Mouse (Mus musculus) CH12.LX (cell line): Measurements from ENCODE around the gene Islr.

Experiments used
- CTCF ChIP-seq, 2 experiments: IDR thresholded peaks in 1 of 2; conservative IDR thresholded peaks in 1 of 2; 2 replicates each; pipeline ENCODE4 v1.5.1; 2011 to 2012; ENCODE audit warnings: low read depth in 2 of 2, low read length in 2 of 2, improper control_type of control experiment in 1 of 2, inconsistent platforms in 1 of 2, mild to moderate bottlenecking in 1 of 2, moderate library complexity in 1 of 2
- E2F4 ChIP-seq: IDR thresholded peaks from 2 replicates; pipeline ENCODE4 v1.6.1; 2011; ENCODE audit warnings: low read depth, low read length, improper control_type of control experiment; ENCODE audit not compliant: insufficient replicate concordance
- EP300 ChIP-seq: IDR thresholded peaks from 2 replicates; pipeline ENCODE4 v1.6.1; 2011; ENCODE audit warnings: low read length, improper control_type of control experiment
- GABPA ChIP-seq: IDR thresholded peaks from 2 replicates; pipeline ENCODE4 v1.6.1; 2012; ENCODE audit warnings: low read depth, low read length, improper control_type of control experiment, inconsistent platforms; ENCODE audit not compliant: insufficient replicate concordance
- HCFC1 ChIP-seq: IDR thresholded peaks from 2 replicates; pipeline ENCODE4 v1.6.1; 2012; ENCODE audit warnings: low read depth, mild to moderate bottlenecking, inconsistent platforms, low read length, improper control_type of control experiment
- JUND ChIP-seq: conservative IDR thresholded peaks from 2 replicates; pipeline ENCODE4 v1.6.1; 2011; ENCODE audit warnings: low read depth, low read length, improper control_type of control experiment
- MAX ChIP-seq: IDR thresholded peaks from 2 replicates; pipeline ENCODE4 v1.6.1; 2011; ENCODE audit warnings: low read length, improper control_type of control experiment
- NELFE ChIP-seq: IDR thresholded peaks from 2 replicates; pipeline ENCODE4 v1.6.1; 2011; ENCODE audit warnings: low read depth, low read length, improper control_type of control experiment
- POLR2A ChIP-seq: IDR thresholded peaks from 2 replicates; pipeline ENCODE4 v1.6.1; 2011; ENCODE audit warnings: low read depth, mild to moderate bottlenecking, improper control_type of control experiment, low read length
- POLR2AphosphoS2 ChIP-seq: IDR thresholded peaks from 2 replicates; pipeline ENCODE4 v1.6.1; 2011; ENCODE audit warnings: low read depth, low read length, improper control_type of control experiment
- USF1 ChIP-seq: IDR thresholded peaks from 2 replicates; pipeline ENCODE4 v1.6.1; 2014; ENCODE audit warnings: low read depth, mild to moderate bottlenecking, inconsistent platforms, low read length, improper control_type of control experiment
- ZC3H11A ChIP-seq: IDR thresholded peaks from 2 replicates; pipeline ENCODE4 v1.6.1; 2012; ENCODE audit warnings: low read depth, mild to moderate bottlenecking, inconsistent platforms, low read length, improper control_type of control experiment
- ZMIZ1 ChIP-seq: IDR thresholded peaks from 2 replicates; pipeline ENCODE4 v1.6.1; 2012; ENCODE audit warnings: low read depth, mild to moderate bottlenecking, inconsistent platforms, low read length, improper control_type of control experiment
- ZNF384 ChIP-seq: IDR thresholded peaks from 2 replicates; pipeline ENCODE4 v1.6.1; 2012; ENCODE audit warnings: low read depth, low read length, improper control_type of control experiment, inconsistent platforms

DNA sequence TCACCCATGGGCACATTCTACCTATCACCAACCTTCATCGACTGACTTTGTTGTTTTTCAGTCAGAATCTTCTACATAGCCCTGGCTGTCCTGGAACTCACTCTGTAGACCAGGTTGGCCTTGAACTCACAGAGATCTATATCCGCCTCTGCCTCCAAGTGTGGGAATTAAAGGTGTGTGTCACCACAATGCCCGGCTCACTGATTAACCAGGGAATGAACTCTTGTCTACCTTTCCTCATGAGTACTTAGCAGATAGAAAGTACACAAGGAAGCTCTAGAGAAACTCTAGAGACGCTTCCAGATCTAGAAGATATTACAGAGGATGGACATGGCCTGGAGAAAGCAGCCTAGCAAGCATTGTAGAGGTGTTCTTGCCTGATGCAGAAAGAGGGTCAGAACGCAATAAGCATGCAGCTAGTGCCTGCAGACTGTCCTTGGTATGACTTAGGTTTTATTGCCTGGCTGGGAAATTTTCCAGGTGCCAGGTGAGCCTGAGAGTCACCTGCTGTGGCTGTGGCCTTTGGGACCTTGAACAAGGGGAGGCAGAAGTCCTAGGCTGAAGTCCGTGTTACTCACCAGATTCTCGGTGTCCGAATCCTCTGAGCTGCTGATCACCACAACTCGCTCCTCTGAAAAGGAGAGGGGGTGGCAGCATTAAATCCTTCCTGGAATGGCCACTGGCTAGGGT lies 24.8 kb upstream of the Islr start:
- TF ChIP-seq USF1 (no peak), CTCF (conservative IDR thresholded peaks at IDR 0.05 in 1 of 2, IDR thresholded peaks at IDR 0.05 in 1 of 2; ENCODE audit: low read depth in 2 of 2, low read length in 2 of 2) (no peak), HCFC1 (no peak), JUND (no peak), ZC3H11A (no peak), ZNF384 (no peak), POLR2AphosphoS2 (no peak), E2F4 (no peak), EP300 (no peak), POLR2A (no peak), NELFE (no peak), GABPA (no peak), MAX (no peak), ZMIZ1 (no peak)
